Mouse (Mus musculus): ENCODE results near the gene Mybphl.
A peak's percentile ranks its signal among the peaks of the same experiment; 100 is the strongest.

The Mybphl gene

DNA sequence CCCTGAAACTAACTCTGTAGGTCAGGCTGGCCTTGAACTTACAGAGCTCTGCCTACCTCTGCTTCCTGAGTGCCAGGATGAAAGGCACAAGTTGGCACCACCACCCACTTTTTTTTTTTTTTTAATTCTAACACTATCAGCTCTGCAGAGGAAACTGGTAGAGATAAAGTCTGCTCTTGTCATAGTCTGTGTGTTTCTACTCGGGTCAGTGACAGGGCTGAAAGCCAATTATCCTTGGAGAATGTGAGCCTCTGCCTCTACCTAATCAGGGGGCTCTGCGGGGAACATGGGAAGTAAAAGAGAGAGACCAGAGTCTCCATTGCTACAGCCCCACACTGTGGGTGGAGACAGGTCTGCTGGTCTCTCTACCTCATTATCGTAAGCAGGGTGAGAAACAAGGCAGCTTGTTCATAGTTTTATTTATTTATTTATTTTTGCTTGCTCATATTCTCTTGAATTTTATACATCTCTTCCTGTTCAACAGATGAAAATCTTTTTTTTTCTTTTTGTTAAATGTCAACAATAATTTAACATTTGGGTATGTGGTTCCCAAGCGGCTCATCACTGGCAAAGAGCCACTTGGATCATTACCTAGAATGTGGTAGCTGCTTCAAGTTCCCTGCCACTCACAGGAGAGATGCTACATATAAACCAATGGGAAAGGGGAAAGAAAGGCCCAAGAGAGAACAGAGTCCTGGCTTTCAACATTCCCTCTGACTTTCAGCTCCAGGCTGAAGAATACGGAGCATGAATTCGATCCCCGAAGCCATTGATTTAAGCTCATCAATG is 14.4 kb downstream of the Mybphl start:
- no peak for DNase-seq

- DNase-seq = no peak
These were observed 16.0 kb downstream of the Mybphl start for GRCm38 (mm10) chr3:108380695-108381094.

GRCm38 (mm10) chr3:108381945-108382875 is 17.5 kb downstream of the Mybphl start:
- no peak for DNase-seq

DNA sequence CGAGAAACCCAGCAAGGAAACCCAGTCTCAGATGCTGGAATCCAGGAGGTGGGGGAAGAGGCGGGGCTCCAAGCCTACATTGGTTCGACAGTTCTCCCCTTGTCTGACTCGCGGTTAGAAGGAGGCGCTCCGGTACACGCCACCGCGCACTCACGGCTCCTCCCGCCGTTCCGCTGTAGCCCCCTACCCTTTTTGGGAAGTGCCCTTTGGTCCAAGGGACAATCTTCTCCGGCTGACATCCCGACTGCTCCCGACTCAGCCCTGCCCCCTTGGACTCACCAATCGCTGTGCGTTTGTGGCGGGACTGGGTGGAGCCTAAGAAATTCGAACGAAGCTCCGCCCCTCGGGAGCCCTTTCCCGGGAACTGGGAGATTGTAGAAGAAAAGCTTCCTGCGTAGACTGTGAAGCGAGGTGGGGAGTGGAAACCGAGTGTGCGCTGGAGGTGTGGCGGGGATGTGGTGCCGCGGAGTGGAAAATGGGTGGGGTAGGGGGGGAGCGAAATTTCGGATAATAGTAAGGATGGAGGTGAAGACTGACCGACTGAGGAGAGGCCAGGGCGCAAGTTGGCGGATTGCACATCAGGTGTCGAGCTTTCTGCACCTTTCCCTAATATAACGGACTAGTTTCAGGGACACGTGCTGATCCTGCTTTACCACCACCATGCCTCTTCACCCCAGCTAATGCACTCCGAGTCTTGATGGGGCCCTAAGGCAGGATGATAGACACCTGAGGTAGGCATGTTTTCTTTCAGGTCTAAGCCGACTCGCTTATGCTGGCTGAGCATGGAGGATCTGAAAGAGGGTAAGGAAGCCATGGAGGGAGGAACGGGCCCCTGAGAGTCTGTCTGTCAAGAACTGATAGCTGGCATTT is 19.0 kb downstream of the Mybphl start, which contains the start of gene Psrc1:
Gene Psrc1 (plus strand): TSS at position 355 of the 870 bp plus-strand sequence.
- peak; percentile 77 to 92 for DNase-seq

DNA sequence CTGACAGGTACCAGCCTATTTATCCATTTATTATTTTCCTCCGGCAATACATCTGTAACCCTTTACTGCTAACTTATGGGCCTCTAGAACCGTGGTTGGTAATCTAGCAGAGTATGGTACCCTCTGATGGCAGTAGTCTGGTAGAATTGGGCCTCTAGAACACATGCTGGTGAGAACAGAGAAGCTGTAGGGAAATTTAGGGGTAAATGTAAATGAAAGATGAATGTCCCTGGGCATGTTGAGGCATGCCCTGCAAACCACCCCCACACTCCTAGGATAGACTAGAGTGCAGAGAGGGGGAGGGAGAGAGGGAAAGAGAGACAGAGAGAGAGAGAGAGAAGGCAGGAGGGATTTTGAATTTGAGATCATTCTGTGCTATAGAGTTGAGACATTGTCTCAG is 19.7 kb downstream of the Mybphl start:
- DNase-seq = no peak

- DNase-seq = no peak
These were observed 21.5 kb downstream of the Mybphl start for GRCm38 (mm10) chr3:108386186-108386585.

- DNase-seq = peak; percentile 95 to 98
These were observed 24.4 kb downstream of the Mybphl start for GRCm38 (mm10) chr3:108389111-108389545.

DNA sequence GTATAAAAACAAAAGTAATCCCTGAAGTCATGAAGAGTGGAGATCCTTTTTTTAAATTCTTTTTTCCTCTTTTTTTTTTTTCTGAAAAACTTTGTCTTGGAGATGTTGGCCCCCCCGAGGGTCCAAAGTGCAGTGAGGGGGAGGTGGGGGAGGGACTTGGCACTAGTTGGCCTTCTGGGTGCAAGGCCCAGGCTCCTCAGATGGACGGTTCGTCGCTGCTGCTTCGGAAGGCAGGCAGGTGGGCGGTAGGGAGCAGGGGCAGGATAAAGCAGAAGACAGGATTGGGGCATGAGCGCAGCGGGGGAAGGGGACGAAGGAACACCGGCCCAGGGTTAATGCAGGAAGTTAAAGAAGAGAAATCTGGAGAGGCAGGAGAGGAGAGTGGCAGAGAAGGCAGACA is 27.6 kb downstream of the Mybphl start:
- peak; percentile 79 to 89 for DNase-seq

- no peak for DNase-seq
These were observed 28.1 kb downstream of the Mybphl start for GRCm38 (mm10) chr3:108392793-108393192.

DNA sequence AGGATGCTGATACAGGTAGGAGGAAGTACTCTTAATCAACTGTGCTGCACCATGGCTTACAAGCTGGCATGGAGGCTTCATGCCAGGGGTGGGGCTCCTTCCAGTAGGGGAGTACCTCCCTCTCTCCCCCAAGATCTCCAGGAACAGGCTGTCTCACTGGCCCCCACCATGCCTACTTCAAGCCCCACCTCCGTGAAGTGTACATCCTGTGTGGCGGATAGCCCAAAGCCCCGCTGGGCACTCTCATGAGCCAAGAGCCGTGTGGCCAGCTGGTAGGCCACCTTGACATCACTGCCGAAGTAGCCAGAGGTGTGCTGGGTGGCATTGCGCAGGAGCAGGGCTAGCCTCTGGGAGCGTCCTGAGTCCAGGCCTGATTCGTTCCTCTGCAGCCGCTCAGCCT is 33.6 kb downstream of the Mybphl start:
- no peak for DNase-seq

DNA sequence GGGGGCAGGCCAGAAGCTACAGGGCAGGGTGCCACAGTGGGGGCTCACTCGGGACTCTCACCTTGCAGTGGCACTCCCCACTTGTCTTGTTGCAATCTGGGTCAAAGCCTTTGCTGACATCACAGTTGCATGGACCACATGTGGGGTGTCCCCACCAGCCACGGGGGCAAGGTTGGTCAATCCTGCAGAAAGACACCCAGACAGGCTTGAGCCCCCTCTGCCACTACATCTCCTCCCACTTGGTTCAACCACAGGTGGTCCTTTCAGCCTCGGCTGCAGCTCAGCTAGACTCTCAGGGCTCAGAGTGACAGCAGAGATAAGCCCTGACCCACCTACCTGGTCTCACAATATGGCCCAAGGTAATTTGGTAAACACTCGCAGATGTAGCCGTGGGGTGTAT is 35.7 kb downstream of the Mybphl start:
- DNase-seq = no peak

DNA sequence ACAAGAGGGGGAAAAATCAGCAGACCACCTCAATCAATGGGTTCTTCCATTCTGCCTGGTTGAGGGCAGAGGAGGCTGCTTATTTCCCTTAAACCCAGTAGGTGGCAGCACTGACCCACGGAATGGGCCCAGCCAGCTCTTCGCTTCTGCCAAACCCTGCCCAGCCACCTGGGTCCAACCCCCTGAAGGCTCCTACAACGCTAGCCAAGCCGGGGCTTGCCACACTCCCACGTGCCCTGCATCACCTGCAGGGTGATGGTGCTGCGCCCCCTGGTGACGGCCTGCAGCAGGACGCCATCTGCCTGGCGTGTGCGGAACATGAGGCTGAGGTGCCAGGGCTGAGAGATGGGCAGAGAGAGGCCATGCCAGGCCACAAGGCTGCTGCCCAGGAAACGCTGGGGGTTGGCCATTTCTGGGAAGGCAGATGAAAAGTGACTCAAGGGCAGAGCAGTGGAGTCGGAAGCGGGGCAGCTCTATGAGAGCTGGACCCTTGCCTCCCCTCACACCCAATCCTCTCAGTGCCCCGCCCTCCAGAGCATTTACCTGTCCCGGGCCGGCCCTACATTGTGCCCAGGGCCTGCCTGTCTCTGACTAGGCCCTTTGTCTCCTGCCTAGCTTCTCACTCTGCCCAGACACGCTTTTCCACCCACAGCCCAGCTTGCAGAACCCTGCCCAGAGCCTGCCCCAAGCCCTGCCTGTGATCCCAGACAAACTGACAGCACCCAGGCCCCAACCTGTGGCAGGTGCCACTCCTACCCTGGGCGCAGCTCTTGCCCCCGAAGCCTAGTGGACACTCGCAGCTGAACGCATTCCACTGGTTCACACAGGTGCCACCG is 37.2 kb downstream of the Mybphl start:
- peak; percentile 95 to 96 for DNase-seq

DNA sequence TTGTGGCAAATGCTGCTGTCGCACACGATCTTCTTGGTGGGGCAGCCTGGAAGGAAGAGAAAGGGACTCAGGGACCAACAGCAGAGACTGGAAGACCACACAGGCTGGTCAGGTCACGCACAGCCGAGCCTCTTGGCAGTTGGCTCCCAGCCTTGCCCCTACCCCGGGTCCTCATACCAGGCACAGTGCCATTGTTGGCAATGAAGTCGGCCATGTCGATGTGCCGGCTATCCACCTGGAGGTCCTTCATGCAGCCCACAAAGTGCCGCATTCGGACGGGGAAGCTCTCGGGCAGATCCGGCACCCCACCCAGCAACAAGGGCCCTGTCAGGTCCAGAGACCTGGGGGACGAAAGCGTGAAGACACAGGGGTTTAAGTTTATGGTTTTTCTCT is 37.8 kb downstream of the Mybphl start:
- no peak for DNase-seq

- no peak for DNase-seq
These were observed 41.0 kb downstream of the Mybphl start for GRCm38 (mm10) chr3:108405536-108406305.

GRCm38 (mm10) chr3:108406306-108406885 is 41.7 kb downstream of the Mybphl start:
- DNase-seq = no peak

DNA sequence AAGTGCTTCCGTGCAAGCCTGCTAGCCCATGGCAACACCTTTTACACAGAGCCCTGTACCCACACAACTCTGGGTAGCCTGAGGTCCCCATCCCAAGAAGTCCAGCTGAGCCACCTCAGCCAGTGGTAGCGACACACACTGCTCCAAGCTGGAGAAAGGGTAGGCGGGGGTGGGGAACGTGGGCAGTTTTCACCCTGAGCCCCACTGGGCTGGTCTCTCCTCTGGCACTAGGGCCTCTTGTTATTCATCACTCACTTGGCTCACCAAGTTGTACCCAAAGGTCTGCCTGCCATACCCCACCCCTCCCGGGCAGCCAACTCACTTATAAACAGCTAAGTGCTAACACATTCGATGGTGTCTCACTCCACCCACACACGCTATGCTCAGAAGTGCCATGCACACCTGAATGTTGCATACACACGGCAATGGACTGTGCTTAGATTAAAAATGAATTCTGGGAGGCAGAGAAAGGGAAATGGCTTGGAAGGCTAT is 43.9 kb downstream of the Mybphl start:
- DNase-seq = no peak

GRCm38 (mm10) chr3:108409656-108410358 is 45.1 kb downstream of the Mybphl start:
- peak in 1 of 2 experiments; percentile 51 for DNase-seq

DNA sequence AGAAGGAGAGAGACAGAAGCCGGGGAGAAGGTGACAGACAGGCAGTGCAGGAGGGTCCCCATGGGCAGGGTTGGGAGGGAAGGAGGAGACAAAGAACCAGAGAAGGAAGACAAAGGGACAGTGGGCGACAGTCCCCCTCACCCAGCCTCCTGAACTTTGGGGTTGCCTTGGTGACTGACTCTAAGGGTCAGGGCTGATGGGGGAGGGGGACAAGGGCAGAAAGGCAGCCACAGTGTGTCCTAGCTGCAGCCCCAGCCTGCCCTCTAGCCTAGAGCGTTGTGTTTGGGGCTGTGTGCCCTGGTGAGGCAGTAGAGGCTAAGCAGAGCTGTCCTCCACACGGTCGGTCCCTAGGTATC is 45.6 kb downstream of the Mybphl start:
- no peak for DNase-seq

DNA sequence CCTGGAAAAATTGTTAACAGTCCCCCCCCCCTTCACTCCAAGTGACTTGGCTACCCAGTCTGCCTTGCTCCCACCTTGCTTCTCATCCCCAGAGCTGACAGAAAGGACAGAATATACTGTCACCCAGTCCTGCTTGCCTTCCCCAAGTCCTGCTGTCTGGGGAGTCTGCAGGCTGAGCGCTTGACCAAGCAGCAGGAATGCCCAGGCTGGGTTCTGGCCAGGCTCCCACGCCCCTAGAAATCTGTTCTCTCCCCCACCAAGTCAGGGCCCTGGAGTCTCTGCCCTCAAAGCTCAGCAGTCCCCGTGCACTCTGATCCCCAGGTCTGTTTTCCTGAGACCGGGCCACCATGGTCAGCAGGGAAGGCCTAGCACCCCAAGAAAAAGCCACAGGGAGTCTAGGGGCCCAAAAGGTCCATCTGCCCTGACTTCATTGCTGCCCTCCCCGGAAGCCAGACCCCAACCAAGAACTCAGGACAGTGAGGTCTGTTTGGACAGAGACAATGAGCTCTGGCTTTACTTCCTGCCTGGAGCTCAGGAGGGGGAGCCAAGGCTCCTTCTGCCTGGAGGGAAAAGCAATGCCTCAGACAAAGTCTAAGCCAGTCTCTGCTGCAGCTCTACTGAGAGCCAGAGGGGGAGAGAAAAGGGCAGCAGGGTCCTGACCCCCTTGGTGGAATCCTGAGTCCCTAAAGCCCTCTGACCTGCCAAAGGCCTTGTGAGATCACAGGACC is 46.5 kb downstream of the Mybphl start:
- DNase-seq = peak; percentile 92
